Comparison of ENCODE assay signal across 14 mouse cellular contexts in the genomic region with DNA sequence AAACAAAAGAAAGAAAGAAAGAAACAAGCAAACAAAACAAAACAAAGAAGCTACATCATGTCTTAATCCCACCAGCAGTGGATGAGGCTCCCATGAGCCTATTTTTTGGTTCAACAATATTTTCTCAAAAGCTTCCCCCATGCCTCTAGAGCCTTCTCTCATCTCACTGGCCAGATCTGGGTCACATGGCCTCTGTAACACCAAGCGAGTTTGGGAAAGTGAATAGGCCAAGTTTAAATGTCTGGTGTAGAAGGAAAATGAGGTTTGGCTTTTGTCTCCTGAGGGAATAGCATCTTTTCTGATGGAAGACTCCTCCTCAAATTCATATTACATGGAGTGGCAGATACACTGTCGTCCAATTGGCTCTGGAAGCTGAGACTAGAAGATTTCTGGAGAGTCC.
"Had no signal": no experiment of that assay in that cellular context is flagged by ENCODE, and none has a peak within 500 bp of the region (broad histone marks: within the 10 kb centered on the region; RNA-seq: fewer than 3 reads in every experiment).

No protein-coding gene starts in this region.

- DNase-seq: right cerebral cortex, adult 18-20 months; right cerebral cortex, postnatal 14 days; right cerebral cortex, postnatal 25 days; right cerebral cortex, postnatal 4 days; spleen, adult 18-20 months; thymus, adult 18-20 months; thymus, adult 2 months; thymus, postnatal 14 days; thymus, postnatal 25 days; thymus, postnatal 36 days; thymus, postnatal 4 days had no signal

- H3K36me3 ChIP-seq: neural tube, embryonic 15.5 days; stomach, embryonic 15.5 days had no signal

- H3K27me3 ChIP-seq: neural tube, embryonic 15.5 days; stomach, embryonic 15.5 days had no signal

- H3K4me1 ChIP-seq: neural tube, embryonic 15.5 days had no signal

- H3K4me2 ChIP-seq: neural tube, embryonic 15.5 days; stomach, embryonic 15.5 days had no signal

- H3K9ac ChIP-seq: neural tube, embryonic 15.5 days; stomach, embryonic 15.5 days had no signal

- H3K9me3 ChIP-seq: neural tube, embryonic 15.5 days; stomach, embryonic 15.5 days had no signal

- H3K4me3 ChIP-seq: neural tube, embryonic 15.5 days; stomach, embryonic 15.5 days had no signal

- H3K27ac ChIP-seq: neural tube, embryonic 15.5 days; stomach, embryonic 15.5 days; stomach, postnatal 0 days had no signal
